Mouse (Mus musculus): ENCODE measurements around the gene Itga10.
"Not testable (repeated sequence)": the region's sequence is repeated elsewhere in the genome, so short reads cannot be mapped to it uniquely, and the experiment has no call there.

Itga10 gene

GRCm38 (mm10) chr3:96645018-96645649, at the start of gene Itga10:
Itga10 (plus strand) TSS chr3:96645584.
- ATAC-seq (ENCODE audit: insufficient number of reproducible peaks, low FRiP score, low TSS enrichment), result peak; percentile 56; the same call in 1 of the 2 replicates

DNA sequence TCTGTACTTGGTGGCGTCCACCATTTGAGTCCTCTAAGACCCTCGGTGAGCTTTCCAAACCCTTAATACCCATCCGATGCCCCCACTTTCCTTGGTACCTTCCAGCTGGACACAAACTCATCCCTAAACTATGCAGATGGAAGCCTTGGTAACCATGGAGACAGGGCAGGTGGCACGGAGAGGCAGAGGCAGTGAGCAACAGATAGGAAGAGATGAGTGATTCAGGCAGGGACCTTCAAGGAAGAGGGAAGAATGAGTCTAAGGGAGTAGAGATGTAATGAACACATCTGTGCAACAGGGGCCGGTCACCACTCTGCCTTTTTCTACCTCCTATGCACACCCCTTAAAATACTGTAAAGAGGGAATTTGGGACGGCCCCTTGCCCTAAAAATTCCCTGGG, 49.7 kb upstream of the Itga10 start:
- no peak for ATAC-seq (ENCODE audit: insufficient number of reproducible peaks, low FRiP score, low TSS enrichment)

- peak; percentile 28; the same call in 1 of the 2 replicates for ATAC-seq (ENCODE audit: insufficient number of reproducible peaks, low FRiP score, low TSS enrichment)
Measured at GRCm38 (mm10) chr3:96596228-96596707, 49.1 kb upstream of the Itga10 start, which contains the start of gene Ankrd34a. Ankrd34a (plus strand) TSS chr3:96596636.

- ATAC-seq (ENCODE audit: insufficient number of reproducible peaks, low FRiP score, low TSS enrichment), result no peak
Measured at GRCm38 (mm10) chr3:96596855-96597254, 48.5 kb upstream of the Itga10 start.

- ATAC-seq (ENCODE audit: insufficient number of reproducible peaks, low FRiP score, low TSS enrichment), result no peak
Measured at GRCm38 (mm10) chr3:96597435-96597891, 47.9 kb upstream of the Itga10 start.

DNA sequence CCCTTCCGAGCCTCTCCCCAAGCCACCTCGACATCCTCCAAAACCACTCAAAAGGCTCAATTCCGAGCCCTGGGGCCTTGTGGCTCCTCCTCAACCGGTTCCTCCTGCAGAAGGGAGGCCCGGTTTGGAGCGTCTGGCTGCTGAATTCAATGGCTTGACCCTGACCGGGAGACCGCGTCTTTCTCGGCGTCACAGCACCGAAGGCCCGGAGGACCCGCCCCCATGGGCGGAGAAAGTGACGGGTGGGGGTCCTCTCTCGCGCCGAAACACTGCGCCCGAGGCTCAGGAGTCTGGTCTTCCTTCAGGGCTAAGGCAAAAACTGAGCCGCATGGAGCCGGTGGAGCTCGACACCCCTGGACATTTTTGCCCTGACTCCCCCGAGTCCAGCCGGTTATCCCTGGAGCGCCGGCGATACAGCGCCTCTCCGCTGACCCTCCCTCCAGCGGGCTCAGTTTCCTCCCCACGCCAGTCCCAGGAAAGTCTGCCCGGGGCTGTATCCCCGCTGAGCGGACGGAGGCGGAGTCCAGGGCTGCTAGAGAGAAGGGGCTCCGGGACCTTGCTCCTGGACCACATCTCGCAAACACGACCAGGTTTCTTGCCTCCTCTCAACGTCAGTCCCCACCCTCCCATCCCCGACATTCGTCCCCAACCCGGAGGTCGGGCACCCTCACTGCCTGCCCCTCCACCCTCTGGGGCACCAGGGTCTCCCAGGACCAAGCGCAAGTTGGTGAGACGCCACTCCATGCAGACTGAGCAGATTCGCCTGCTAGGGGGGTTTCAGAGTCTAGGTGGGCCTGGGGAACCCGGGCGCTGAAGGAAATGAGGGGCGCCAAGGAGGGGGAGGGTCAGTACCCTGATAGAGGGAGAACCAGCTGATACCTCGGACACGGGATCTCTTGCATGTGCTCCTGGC, 47.0 kb upstream of the Itga10 start:
- ATAC-seq (ENCODE audit: insufficient number of reproducible peaks, low FRiP score, low TSS enrichment), result no peak

GRCm38 (mm10) chr3:96599069-96599393, 46.4 kb upstream of the Itga10 start:
- ATAC-seq (ENCODE audit: insufficient number of reproducible peaks, low FRiP score, low TSS enrichment), result no peak

DNA sequence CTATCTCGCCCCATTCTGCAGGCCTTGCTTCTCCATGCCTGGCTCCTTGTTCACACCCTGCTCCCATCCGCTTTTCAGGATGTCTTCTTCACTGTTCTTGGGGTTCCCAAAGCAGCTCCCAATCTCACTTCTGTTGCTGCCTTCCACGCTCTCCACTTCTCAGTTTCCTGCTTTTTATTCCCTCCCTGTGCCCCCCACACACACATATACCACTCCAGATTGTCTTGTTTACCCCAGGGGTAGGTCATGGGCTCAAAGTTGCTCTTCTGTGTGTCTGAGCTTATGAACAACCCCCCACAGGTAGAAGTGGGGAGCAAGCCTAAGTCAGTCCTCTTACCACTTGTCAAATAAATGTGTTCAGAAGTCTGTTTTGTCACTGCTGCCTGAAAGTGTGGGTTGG, 46.0 kb upstream of the Itga10 start:
- no peak for ATAC-seq (ENCODE audit: insufficient number of reproducible peaks, low FRiP score, low TSS enrichment)

GRCm38 (mm10) chr3:96600639-96601250, 44.6 kb upstream of the Itga10 start, which contains the start of gene Lix1l:
Lix1l (plus strand) TSS chr3:96601149.
- peak; percentile 81 for ATAC-seq (ENCODE audit: insufficient number of reproducible peaks, low FRiP score, low TSS enrichment)

- ATAC-seq (ENCODE audit: insufficient number of reproducible peaks, low FRiP score, low TSS enrichment), result no peak
Measured at GRCm38 (mm10) chr3:96601251-96601787, 44.1 kb upstream of the Itga10 start.

DNA sequence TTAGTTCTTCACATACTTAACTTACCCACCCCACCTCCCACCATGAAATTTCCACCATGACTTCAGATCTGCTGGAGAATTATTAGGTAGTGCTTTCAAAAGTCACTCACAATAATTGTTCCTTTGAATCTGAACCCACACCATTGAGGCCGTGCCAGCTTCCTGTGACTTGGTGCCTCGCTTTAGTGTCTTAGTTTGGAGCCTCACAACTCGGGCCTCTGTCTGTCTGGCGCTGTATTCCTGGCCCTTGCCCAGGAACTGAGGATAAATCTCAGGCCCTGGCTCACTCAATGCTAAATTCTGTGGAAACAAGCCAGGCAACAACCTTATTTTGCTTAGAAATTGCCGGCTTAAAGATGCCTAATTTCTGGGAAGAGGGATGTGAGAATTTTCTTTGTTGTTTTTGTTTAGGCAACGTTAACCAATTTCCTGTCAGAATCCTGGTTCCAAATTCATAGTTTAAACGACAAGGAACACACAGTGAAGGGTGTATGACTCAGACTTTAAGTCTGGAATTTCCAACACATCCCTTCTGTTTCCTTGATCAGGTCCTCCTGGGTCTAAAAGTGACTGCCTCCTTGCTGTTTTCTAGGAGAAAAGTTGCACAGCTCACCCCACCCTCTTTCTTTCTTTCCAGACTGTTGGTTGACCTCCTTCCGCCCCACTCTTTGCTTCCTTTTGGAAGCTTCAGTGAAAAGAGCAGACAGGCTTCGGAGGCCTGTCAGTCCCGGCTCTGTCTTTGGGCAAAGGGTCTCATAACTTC, 43.3 kb upstream of the Itga10 start:
- ATAC-seq (ENCODE audit: insufficient number of reproducible peaks, low FRiP score, low TSS enrichment), result no peak

GRCm38 (mm10) chr3:96602704-96603084, 42.7 kb upstream of the Itga10 start:
- ATAC-seq (ENCODE audit: insufficient number of reproducible peaks, low FRiP score, low TSS enrichment), result no peak

GRCm38 (mm10) chr3:96603311-96603710, 42.1 kb upstream of the Itga10 start:
- no peak for ATAC-seq (ENCODE audit: insufficient number of reproducible peaks, low FRiP score, low TSS enrichment)

- not testable (repeated sequence) for ATAC-seq (ENCODE audit: insufficient number of reproducible peaks, low FRiP score, low TSS enrichment)
Measured at GRCm38 (mm10) chr3:96606007-96606406, 39.4 kb upstream of the Itga10 start.

- ATAC-seq (ENCODE audit: insufficient number of reproducible peaks, low FRiP score, low TSS enrichment), result no peak
Measured at GRCm38 (mm10) chr3:96606618-96607017, 38.8 kb upstream of the Itga10 start.

DNA sequence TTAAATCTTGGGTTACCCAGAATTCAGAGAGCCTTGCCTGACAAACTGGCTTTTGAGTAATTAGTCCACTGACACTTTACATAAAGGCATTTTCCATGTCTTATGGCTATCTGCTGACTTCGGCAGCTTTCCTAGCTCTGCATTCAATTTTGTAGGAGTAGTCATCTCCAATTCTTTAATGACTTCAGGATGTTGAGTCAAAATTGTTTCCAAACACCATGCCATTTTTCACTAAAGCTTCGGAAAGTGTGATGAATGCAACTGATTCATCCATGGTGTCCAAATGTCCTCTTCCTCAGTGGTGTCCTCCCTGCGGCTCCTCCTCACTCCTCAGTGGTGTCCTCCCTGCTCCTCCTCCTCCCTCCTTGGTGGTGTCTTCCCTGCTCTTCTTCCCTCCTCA, 27.4 kb upstream of the Itga10 start:
- no peak for ATAC-seq (ENCODE audit: insufficient number of reproducible peaks, low FRiP score, low TSS enrichment)

DNA sequence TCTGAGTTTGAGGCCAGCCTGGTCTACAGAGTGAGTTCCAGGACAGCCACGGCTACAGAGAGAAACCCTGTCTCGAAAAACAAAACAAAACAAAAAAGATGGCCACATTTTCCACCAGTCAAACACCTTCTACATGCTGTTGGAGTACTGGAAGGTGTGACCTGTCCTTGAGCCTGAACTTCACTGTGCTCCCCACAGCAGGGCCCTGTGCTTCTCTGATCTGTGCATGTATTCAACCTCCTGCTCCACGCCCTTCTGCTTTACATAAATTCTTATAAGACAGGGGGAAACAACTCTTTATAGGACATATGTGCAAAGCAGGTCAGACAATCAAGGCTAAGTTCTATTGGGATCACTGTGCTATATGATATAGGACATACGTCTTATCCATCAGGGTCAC, 22.2 kb upstream of the Itga10 start:
- no peak for ATAC-seq (ENCODE audit: insufficient number of reproducible peaks, low FRiP score, low TSS enrichment)

- ATAC-seq (ENCODE audit: insufficient number of reproducible peaks, low FRiP score, low TSS enrichment), result peak; percentile 95
Measured at GRCm38 (mm10) chr3:96629729-96630600, 15.4 kb upstream of the Itga10 start, which contains the start of gene Rbm8a. Rbm8a (plus strand) TSS chr3:96629933.

- no peak for ATAC-seq (ENCODE audit: insufficient number of reproducible peaks, low FRiP score, low TSS enrichment)
Measured at GRCm38 (mm10) chr3:96632058-96632457, 13.3 kb upstream of the Itga10 start.
